Mouse (Mus musculus) intestine, embryonic 15.5 days (tissue): ENCODE data around the gene Zfp120. TPM values are rescaled to one million over a fixed set of nuclear protein-coding genes. Genes with fewer than 3 reads are reported as not detected.
A peak's percentile ranks its signal among the peaks of the same experiment; 100 is the strongest.
"Not testable (repeated sequence)": the region's sequence is repeated elsewhere in the genome, so short reads cannot be mapped to it uniquely, and the experiment has no call there.

Source experiments
- ATAC-seq: fragments of 200-750 bp; cut with Nextera tagmentation; 2 replicates; pipeline ENCODE4 v1.8.0; 2017; ENCODE audit warnings: moderate TSS enrichment, moderate library complexity
- H3K27ac ChIP-seq: fragments of 300-500 bp; sonication (generic); 2 replicates; pipeline ENCODE4 v1.5.1; 2015; ENCODE audit warnings: mild to moderate bottlenecking, inconsistent platforms
- H3K27me3 ChIP-seq: fragments of 300-500 bp; sonication (generic); replicated peaks from 2 replicates; pipeline ENCODE4 v1.6.1; 2015; ENCODE audit warnings: inconsistent platforms
- H3K36me3 ChIP-seq: fragments of 300-500 bp; sonication (generic); 2 replicates; pipeline ENCODE4 v1.6.1; 2015; ENCODE audit warnings: inconsistent platforms
- H3K4me1 ChIP-seq: fragments of 300-500 bp; sonication (generic); replicated peaks from 2 replicates; pipeline ENCODE4 v1.6.1; 2015; ENCODE audit warnings: inconsistent platforms
- H3K4me2 ChIP-seq: fragments of 300-500 bp; sonication (generic); replicated peaks from 2 replicates; pipeline ENCODE4 v1.6.1; 2015; ENCODE audit warnings: mild to moderate bottlenecking, inconsistent platforms
- H3K4me3 ChIP-seq: fragments of 300-500 bp; sonication (generic); replicated peaks from 2 replicates; pipeline ENCODE4 v1.5.1; 2015; ENCODE audit warnings: inconsistent platforms
- H3K9ac ChIP-seq: fragments of 300-500 bp; sonication (generic); 2 replicates; pipeline ENCODE4 v1.6.1; 2015; ENCODE audit warnings: inconsistent platforms
- H3K9me3 ChIP-seq: fragments of 300-500 bp; sonication (generic); 2 replicates; pipeline ENCODE4 v1.6.1; 2016; ENCODE audit warnings: inconsistent platforms
- WGBS: fragments of 180-500 bp; shearing (Covaris S2); methylation state at CpG from one replicate; pipeline ENCODE4 v1.1.7; 2015; 5-methylcytosine and 5-hydroxymethylcytosine counted together
- polyA plus RNA-seq: library from polyadenylated mRNA; unstranded; fragments of >200 nt; fragmentation: Nextera tagmentation; extraction: Ambion mirVana; gene quantifications from 2 replicates; pipeline ENCODE4 v1.2.1, GENCODE M21; 2015

Gene Zfp120
- polyA plus RNA-seq: 6.1 and 6.4 TPM in 2 replicates

DNA sequence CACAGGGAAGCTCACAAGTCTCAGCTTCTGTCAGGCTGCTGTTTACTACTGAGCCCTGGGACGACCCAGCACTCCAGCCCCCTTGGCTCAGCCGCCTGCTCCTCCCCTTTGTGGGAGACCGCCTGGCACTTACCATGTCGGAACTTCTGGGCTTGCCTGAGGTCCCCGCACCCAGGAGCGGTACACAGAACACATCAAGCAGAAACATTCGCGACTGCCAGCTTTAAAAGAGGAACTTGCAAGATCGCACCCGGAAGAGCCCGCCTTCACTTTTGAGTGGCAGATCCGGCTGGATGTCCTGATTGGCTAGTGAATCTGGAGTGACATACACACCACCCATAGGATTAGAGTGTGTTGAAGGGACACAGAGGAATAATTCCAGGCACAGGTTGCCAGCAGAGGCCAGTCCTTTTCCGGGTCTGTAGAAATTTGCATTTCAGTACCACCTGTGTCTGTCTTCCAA, at the start of gene Zfp120:
Zfp120 (minus strand) TSS at position 274 of the 463 bp plus-strand sequence.
- H3K36me3 ChIP-seq: no peaks in the 10 kb centered on the region
- no peaks in the 10 kb centered on the region for H3K27me3 ChIP-seq
- peak within 1 kb of the TSS; percentile 78 for H3K4me3 ChIP-seq
- H3K27ac ChIP-seq: peak within 1 kb of the TSS; percentile 65
- 0 out of 2 replicates have a peak, but pooled peaks cover 4% of the 10 kb centered on the region for H3K4me1 ChIP-seq
- ATAC-seq: peak; percentile 100
- peak within 1 kb of the TSS; percentile 77 for H3K9ac ChIP-seq
- no peaks in the 10 kb centered on the region for H3K9me3 ChIP-seq
- WGBS: 0% methylated on average over 13 of the region's 13 CpGs
- peak within 1 kb of the TSS; percentile 62 for H3K4me2 ChIP-seq

DNA sequence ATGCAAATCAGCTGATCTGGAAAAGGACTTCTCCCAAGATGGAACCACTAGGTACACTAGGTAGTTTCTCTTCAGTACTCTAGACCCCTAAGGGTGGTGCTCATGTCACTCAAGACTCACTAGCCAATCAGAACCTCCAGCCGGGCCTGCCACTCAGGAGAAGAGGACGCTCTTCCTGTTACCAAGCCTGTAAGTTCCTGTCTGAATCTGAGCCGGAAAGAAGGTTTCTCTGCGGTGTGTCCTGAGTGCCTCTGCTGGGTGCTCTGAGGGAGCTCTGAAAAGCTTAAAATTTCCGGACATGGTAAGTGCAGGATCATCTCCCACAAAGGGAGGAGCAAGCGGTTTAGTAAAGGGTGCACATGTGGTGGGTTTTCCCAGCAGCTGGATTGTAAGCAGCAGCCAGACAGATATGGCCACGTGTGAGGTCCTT, 45.1 kb upstream of the Zfp120 start, which contains the start of gene Gm14139:
Gm14139 (plus strand) TSS at position 186 of the 430 bp plus-strand sequence.
- 73% methylated on average over 7 of the region's 7 CpGs for WGBS
- not testable (repeated sequence) for ATAC-seq, H3K9me3 ChIP-seq, H3K27me3 ChIP-seq, H3K36me3 ChIP-seq, H3K9ac ChIP-seq, H3K4me3 ChIP-seq, H3K4me1 ChIP-seq, H3K4me2 ChIP-seq, H3K27ac ChIP-seq

DNA sequence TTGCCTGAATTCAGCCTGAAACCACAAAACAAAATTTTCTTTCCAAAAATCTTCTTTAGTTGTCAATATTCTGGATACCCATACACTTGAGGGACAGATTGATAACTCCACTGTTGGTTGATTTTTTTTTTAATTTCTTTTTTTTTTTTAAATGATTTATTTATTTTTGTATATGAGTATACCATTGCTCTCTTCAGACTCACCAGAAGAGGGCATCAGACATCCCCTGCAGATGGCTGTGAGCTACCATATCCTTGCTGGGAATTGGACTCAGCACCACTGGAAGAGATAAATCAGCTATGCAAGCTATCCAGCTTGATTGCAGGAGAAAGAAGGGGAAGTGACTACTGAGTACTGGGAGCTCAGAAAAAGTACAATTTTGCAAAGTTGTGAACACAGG, 44.5 kb upstream of the Zfp120 start:
- ATAC-seq, H3K4me2 ChIP-seq, H3K27me3 ChIP-seq: not testable (repeated sequence)

DNA sequence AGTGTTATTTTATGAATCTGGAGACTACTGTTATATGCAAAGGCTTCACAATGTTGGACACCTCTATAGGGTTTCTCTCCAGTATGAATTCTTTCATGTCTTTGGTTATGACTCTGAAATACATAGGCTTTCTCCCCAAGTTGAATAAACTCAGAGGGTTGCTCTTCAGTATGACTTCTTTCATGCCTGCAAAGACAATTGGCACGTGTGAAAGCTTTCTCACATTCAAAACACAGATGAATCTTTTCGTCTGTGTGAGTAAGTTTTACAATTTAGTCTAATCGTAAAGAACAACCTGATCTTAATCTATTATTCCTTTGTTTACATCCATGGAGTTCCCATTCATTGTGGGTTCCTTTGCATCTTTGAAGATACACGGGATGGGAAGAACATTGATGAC, 43.1 kb upstream of the Zfp120 start, which contains the start of gene Gm10770:
Gm10770 (minus strand) TSS at position 101 of the 400 bp plus-strand sequence.
- H3K4me3 ChIP-seq, H3K27ac ChIP-seq, ATAC-seq, H3K36me3 ChIP-seq, H3K4me2 ChIP-seq, H3K27me3 ChIP-seq, H3K4me1 ChIP-seq, H3K9ac ChIP-seq, H3K9me3 ChIP-seq: not testable (repeated sequence)
- WGBS: 87% methylated on average over 4 of the region's 4 CpGs

More for the DNA sequence above, 44.5 kb upstream of the Zfp120 start:
- H3K9me3 ChIP-seq, H3K4me3 ChIP-seq, H3K27ac ChIP-seq, H3K4me1 ChIP-seq, H3K9ac ChIP-seq, H3K36me3 ChIP-seq: not testable (repeated sequence)

DNA sequence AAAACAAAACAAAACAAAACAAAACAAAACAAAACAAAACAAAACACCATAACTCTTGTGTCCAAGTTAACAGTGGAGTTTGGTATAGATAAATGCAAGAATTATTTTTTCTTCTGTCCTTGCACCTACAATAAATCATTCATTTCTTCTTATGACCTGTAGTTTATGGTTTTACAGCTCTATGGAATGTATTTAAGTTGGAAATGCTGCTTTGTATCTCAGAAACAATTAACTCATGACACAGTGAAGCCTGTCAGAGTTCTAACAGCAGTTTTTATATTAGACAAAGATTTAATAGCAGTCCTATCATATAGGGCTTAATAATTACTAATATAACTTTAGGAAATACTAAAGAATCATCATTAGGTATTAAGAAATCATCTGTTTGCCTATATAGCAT, 37.3 kb upstream of the Zfp120 start:
- H3K9ac ChIP-seq: no peak overlapping the region
- H3K9me3 ChIP-seq: no peaks in the 10 kb centered on the region
- H3K4me2 ChIP-seq: no peak overlapping the region
- H3K27me3 ChIP-seq: no peaks in the 10 kb centered on the region
- H3K27ac ChIP-seq: no peak overlapping the region
- peak; percentile 89 for ATAC-seq
- H3K36me3 ChIP-seq: no peaks in the 10 kb centered on the region
- H3K4me3 ChIP-seq: no peak overlapping the region
- no peaks in the 10 kb centered on the region for H3K4me1 ChIP-seq

DNA sequence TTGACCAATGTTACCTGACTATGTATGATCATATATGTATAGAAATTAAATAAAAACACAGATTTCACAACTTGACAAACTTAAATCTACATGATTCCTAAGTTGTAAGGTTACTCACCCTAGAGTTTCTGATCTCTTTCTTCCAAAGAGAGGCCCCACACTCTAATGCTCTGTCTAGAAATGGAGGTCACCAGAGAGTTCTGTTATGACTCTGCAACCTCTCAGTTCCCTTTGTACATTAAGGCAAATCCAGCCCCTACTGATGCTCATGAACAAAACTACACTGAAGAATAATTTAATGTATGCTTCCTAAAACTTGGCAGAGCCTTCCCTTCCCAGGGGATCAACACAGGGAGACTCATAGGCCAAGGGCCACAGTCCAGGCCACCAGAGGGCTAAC, 30.2 kb upstream of the Zfp120 start:
- Histone ChIP-seq H3K9me3 (no peaks in the 10 kb centered on the region), H3K27ac (no peak overlapping the region), H3K4me1 (no peaks in the 10 kb centered on the region), H3K9ac (no peak overlapping the region), H3K4me3 (no peak overlapping the region), H3K27me3 (no peaks in the 10 kb centered on the region), H3K4me2 (no peak overlapping the region), H3K36me3 (no peaks in the 10 kb centered on the region)
- no peak for ATAC-seq

DNA sequence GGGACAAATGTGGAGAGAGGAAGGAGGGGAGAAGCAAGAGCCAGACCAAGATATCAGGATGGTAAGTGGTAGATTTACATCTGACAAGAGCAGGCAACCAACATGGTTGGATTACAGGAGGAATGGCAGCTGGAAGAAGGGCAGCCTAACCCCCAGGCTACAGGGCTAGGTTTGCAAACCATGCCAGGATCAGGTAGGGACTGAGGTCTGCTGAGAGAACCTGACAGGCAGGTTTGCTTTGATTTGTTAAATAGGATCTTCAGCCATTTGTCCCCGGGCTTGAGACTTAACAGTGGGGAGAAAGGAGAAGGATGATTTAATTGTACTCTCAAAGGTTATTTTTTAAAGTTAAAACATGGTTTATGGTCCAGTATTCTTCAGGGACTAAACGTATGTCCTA, 3.7 kb downstream of the Zfp120 start:
- Histone ChIP-seq H3K27ac (no peak overlapping the region), H3K9me3 (no peaks in the 10 kb centered on the region), H3K36me3 (peaks cover 3% of the 10 kb centered on the region; the same call in 1 of the 2 replicates), H3K4me1 (0 out of 2 replicates have a peak, but pooled peaks cover 4% of the 10 kb centered on the region), H3K4me3 (no peak overlapping the region), H3K27me3 (no peaks in the 10 kb centered on the region), H3K4me2 (no peak overlapping the region), H3K9ac (no peak overlapping the region)
- 65% methylated on average over 2 of the region's 2 CpGs for WGBS
- no peak for ATAC-seq

DNA sequence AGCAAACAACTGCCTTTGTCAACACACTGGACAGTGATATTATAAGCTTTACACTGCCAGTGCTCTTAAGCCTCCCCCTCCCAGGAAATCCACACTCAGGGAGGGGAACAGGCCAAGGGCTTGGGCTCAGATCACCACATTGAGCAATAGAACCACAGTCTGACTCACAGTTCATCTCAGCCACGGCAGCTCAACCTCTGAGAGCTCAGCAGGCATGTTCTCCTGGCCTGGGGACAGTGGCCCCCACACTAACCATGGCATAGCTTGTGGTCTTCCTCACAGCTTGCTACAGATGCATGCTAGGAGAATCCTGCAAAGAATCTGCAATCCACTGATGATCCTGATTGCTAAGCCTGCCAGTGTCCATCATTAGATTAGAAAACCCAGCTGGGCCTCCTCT, 4.5 kb downstream of the Zfp120 start:
- ATAC-seq, H3K9me3 ChIP-seq, H3K27me3 ChIP-seq, H3K4me2 ChIP-seq, H3K4me1 ChIP-seq, H3K4me3 ChIP-seq, H3K9ac ChIP-seq, H3K27ac ChIP-seq, H3K36me3 ChIP-seq: not testable (repeated sequence)
- 79% methylated on average over 1 of the region's 1 CpGs for WGBS

DNA sequence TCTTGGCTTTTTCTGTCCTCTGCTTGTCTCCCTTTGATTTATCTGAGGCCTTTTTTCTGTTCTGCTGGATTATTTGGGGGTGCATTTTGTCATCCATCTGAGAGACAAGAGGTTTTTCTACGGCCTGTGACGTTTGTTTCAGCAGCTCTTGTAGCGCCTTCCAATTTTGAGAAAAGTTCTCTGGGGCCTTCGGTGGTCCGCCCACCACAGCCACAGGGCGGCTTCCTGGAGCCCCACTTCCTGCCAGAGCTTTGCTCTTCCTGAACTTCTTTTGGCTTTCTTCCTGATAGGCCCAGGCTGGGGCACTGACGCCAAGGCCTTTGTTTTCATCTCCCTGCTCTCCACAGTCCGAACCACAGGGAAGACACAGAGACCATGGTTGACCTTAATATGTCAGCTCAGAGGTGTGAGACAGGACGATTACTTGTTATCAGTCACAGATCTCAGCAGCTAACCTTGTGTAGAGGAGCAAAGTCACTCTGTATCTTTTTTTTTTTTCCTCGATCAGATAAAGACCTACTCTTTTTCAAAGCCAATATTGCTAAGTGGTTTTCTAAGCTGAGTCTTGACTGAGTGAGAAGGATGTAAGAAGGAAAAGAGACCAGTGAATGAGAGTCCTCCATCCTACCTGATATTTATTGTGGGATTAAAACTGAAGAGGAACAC, 25.1 kb downstream of the Zfp120 start:
- Histone ChIP-seq H3K4me1 (no peaks in the 10 kb centered on the region), H3K4me2 (no peak overlapping the region), H3K27me3 (no peaks in the 10 kb centered on the region), H3K9ac (no peak overlapping the region), H3K36me3 (peaks cover 4% of the 10 kb centered on the region), H3K9me3 (no peaks in the 10 kb centered on the region), H3K27ac (no peak overlapping the region), H3K4me3 (no peak overlapping the region)
- WGBS: 81% methylated on average over 10 of the region's 10 CpGs
- ATAC-seq: no peak

DNA sequence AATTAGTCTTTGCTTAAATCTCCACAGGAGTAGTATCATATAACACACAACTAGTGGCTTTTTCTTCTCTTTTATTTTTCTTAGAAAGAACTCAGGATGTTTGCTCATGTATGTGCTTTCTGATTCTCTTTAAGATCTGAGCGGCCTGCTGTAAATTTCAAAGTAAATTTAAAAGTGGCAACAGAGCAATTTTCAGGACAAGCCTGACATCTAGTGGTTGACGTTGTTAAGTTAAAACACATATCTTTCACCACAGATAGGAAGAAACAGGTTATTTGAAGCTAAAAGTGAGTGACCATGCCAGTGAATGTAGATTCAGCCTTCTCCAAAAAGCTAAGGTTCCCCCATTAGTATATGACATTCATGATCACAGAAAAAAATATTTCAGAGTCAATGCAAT, 36.9 kb downstream of the Zfp120 start:
- H3K36me3 ChIP-seq, H3K27ac ChIP-seq, H3K4me1 ChIP-seq, ATAC-seq, H3K4me2 ChIP-seq, H3K27me3 ChIP-seq, H3K4me3 ChIP-seq, H3K9ac ChIP-seq, H3K9me3 ChIP-seq: not testable (repeated sequence)
- 3% methylated on average over 2 of the region's 2 CpGs for WGBS

Other genes starting within 250 kb of the Zfp120 start
- not detected in 2 replicates for gene Gm10770, start 43.0 kb upstream of the Zfp120 start, polyA plus RNA-seq
- 0.13 TPM in 1 of 2 replicates, not detected in the other for gene Gm14139, start 45.0 kb upstream of the Zfp120 start, polyA plus RNA-seq
- gene Zfp937, start 81.4 kb upstream of the Zfp120 start, polyA plus RNA-seq: 8.9 and 9.7 TPM in 2 replicates
- gene Gm21994, start 118.9 kb upstream of the Zfp120 start, polyA plus RNA-seq: 5.0 and 5.5 TPM in 2 replicates
- gene Gm14124, start 120.8 kb upstream of the Zfp120 start, polyA plus RNA-seq: 0.11 TPM in 1 of 2 replicates, not detected in the other
- gene Gm10130, start 187.0 kb upstream of the Zfp120 start, polyA plus RNA-seq: 2.5 and 4.2 TPM in 2 replicates
- gene 3300002I08Rik, start 226.1 kb upstream of the Zfp120 start, polyA plus RNA-seq: 4.7 and 6.5 TPM in 2 replicates